Mouse (Mus musculus): ENCODE measurements around the gene Adprhl2. TPM values are rescaled to one million over a fixed set of nuclear protein-coding genes. Genes with fewer than 3 reads are reported as not detected.

Gene Adprhl2
- polyA plus RNA-seq, 1 experiment from 2014 or later = 89.5 TPM

GRCm38 (mm10) chr4:126278961-126279360 is 42.5 kb downstream of the Adprhl2 start:
- Histone ChIP-seq H3K4me3 (no peak overlapping the region), H3K27ac (peak overlapping the region; percentile 51), H3K36me3 (peaks cover 17% of the 10 kb centered on the region), H3K27me3 (ENCODE audit: insufficient read depth, poor library complexity, severe bottlenecking) (peaks cover 17% of the 10 kb centered on the region), H3K9me3 (no peaks in the 10 kb centered on the region), H3K4me1 (replicated peaks) (peaks cover 40% of the 10 kb centered on the region)
- 48% methylated on average over 9 of the region's 9 CpGs for WGBS
- no peak for DNase-seq (ENCODE audit: low spot score)

- H3K4me1 ChIP-seq (replicated peaks) = peaks cover 40% of the 10 kb centered on the region
- 31% methylated on average over 9 of the region's 9 CpGs for WGBS
- H3K9me3 ChIP-seq = no peaks in the 10 kb centered on the region
- no peak overlapping the region; the same call in 1 of the 2 replicates for H3K4me3 ChIP-seq
- H3K27me3 ChIP-seq (ENCODE audit: insufficient read depth, poor library complexity, severe bottlenecking) = peaks cover 12% of the 10 kb centered on the region
- H3K36me3 ChIP-seq = peaks cover 22% of the 10 kb centered on the region
- DNase-seq (ENCODE audit: low spot score) = peak; percentile 52
- H3K27ac ChIP-seq = peak overlapping the region; percentile 51
Measured at GRCm38 (mm10) chr4:126278565-126278915, 43.0 kb downstream of the Adprhl2 start.

GRCm38 (mm10) chr4:126277906-126278564 is 43.5 kb downstream of the Adprhl2 start:
- peaks cover 27% of the 10 kb centered on the region for H3K36me3 ChIP-seq
- 7% methylated on average over 13 of the region's 13 CpGs for WGBS
- peaks cover 40% of the 10 kb centered on the region for H3K4me1 ChIP-seq (replicated peaks)
- no peaks in the 10 kb centered on the region for H3K9me3 ChIP-seq
- peak overlapping the region; percentile 22; the same call in 1 of the 2 replicates for H3K4me3 ChIP-seq
- DNase-seq (ENCODE audit: low spot score) = peak; percentile 72
- peaks cover 9% of the 10 kb centered on the region; the same call in 1 of the 2 replicates for H3K27me3 ChIP-seq (ENCODE audit: insufficient read depth, poor library complexity, severe bottlenecking)
- 0 out of 2 replicates have a peak overlapping the region, but pooled peaks have one; percentile 60 for H3K27ac ChIP-seq

GRCm38 (mm10) chr4:126275681-126276131 is 45.8 kb downstream of the Adprhl2 start:
- Histone ChIP-seq H3K36me3 (peaks cover 37% of the 10 kb centered on the region), H3K27ac (no peak overlapping the region), H3K4me1 (replicated peaks) (peaks cover 26% of the 10 kb centered on the region), H3K9me3 (no peaks in the 10 kb centered on the region), H3K4me3 (no peak overlapping the region), H3K27me3 (ENCODE audit: insufficient read depth, poor library complexity, severe bottlenecking) (peaks cover 6% of the 10 kb centered on the region; the same call in 1 of the 2 replicates)
- no peak for DNase-seq (ENCODE audit: low spot score)
- 92% methylated on average over 13 of the region's 13 CpGs for WGBS

GRCm38 (mm10) chr4:126275081-126275480 is 46.4 kb downstream of the Adprhl2 start:
- H3K4me1 ChIP-seq (replicated peaks) = peaks cover 20% of the 10 kb centered on the region
- DNase-seq (ENCODE audit: low spot score) = no peak
- WGBS = 95% methylated on average over 4 of the region's 4 CpGs
- no peak overlapping the region for H3K4me3 ChIP-seq
- H3K9me3 ChIP-seq = no peaks in the 10 kb centered on the region
- peaks cover 37% of the 10 kb centered on the region for H3K36me3 ChIP-seq
- peaks cover 6% of the 10 kb centered on the region; the same call in 1 of the 2 replicates for H3K27me3 ChIP-seq (ENCODE audit: insufficient read depth, poor library complexity, severe bottlenecking)
- no peak overlapping the region for H3K27ac ChIP-seq

- 78% methylated on average over 13 of the region's 13 CpGs for WGBS
- Histone ChIP-seq H3K27me3 (ENCODE audit: insufficient read depth, poor library complexity, severe bottlenecking) (peaks cover 2% of the 10 kb centered on the region; the same call in 1 of the 2 replicates), H3K4me1 (replicated peaks) (peaks cover 13% of the 10 kb centered on the region), H3K9me3 (no peaks in the 10 kb centered on the region), H3K36me3 (peaks cover 37% of the 10 kb centered on the region), H3K4me3 (no peak overlapping the region), H3K27ac (no peak overlapping the region)
- DNase-seq (ENCODE audit: low spot score) = no peak
Measured at GRCm38 (mm10) chr4:126273753-126274152, 47.8 kb downstream of the Adprhl2 start.

GRCm38 (mm10) chr4:126269292-126269691 is 52.2 kb downstream of the Adprhl2 start:
- H3K36me3 ChIP-seq = peaks cover 23% of the 10 kb centered on the region
- 79% methylated on average over 3 of the region's 3 CpGs for WGBS
- no peak overlapping the region for H3K27ac ChIP-seq
- H3K9me3 ChIP-seq = no peaks in the 10 kb centered on the region
- H3K4me3 ChIP-seq = no peak overlapping the region
- no peak for DNase-seq (ENCODE audit: low spot score)
- no peaks in the 10 kb centered on the region for H3K27me3 ChIP-seq (ENCODE audit: insufficient read depth, poor library complexity, severe bottlenecking)
- H3K4me1 ChIP-seq (replicated peaks) = no peaks in the 10 kb centered on the region

Other genes with a start within 250 kb of the Adprhl2 start
- 46.8 and 49.1 TPM in 2 replicates for gene Lsm10, start 225.1 kb downstream of the Adprhl2 start, polyA plus RNA-seq (2016; fragmentation: Nextera tagmentation; extraction: Ambion mirVana)
- 46.9 and 47.2 TPM in 2 replicates for gene Stk40, start 217.7 kb downstream of the Adprhl2 start, polyA plus RNA-seq (2016; fragmentation: Nextera tagmentation; extraction: Ambion mirVana)
- 29.8 and 35.3 TPM in 2 replicates for gene Eva1b, start 174.0 kb downstream of the Adprhl2 start, polyA plus RNA-seq (2016; fragmentation: Nextera tagmentation; extraction: Ambion mirVana)
- gene Sh3d21, start 158.2 kb downstream of the Adprhl2 start, polyA plus RNA-seq (2016; fragmentation: Nextera tagmentation; extraction: Ambion mirVana) = 1.3 and 2.3 TPM in 2 replicates
- 230 and 252 TPM in 2 replicates for gene Thrap3, start 118.9 kb downstream of the Adprhl2 start, polyA plus RNA-seq (2016; fragmentation: Nextera tagmentation; extraction: Ambion mirVana)
- 64.8 and 99.0 TPM in 2 replicates for gene Map7d1, start 65.4 kb downstream of the Adprhl2 start, polyA plus RNA-seq (2016; fragmentation: Nextera tagmentation; extraction: Ambion mirVana)
- 95.4 and 101 TPM in 2 replicates for gene Trappc3, start 59.4 kb downstream of the Adprhl2 start, polyA plus RNA-seq (2016; fragmentation: Nextera tagmentation; extraction: Ambion mirVana)
- gene Col8a2, start 34.9 kb downstream of the Adprhl2 start, polyA plus RNA-seq (2016; fragmentation: Nextera tagmentation; extraction: Ambion mirVana) = 6.1 and 18.5 TPM in 2 replicates
- 2.3 and 2.7 TPM in 2 replicates for gene Tekt2, start 4.0 kb upstream of the Adprhl2 start, polyA plus RNA-seq (2016; fragmentation: Nextera tagmentation; extraction: Ambion mirVana)
- 12.6 and 12.7 TPM in 2 replicates for gene Ago3, start 107.9 kb upstream of the Adprhl2 start, polyA plus RNA-seq (2016; fragmentation: Nextera tagmentation; extraction: Ambion mirVana)
- 11.8 and 13.2 TPM in 2 replicates for gene Ago1, start 146.9 kb upstream of the Adprhl2 start, polyA plus RNA-seq (2016; fragmentation: Nextera tagmentation; extraction: Ambion mirVana)
- gene Ago4, start 211.8 kb upstream of the Adprhl2 start, polyA plus RNA-seq (2016; fragmentation: Nextera tagmentation; extraction: Ambion mirVana) = 1.8 and 2.8 TPM in 2 replicates
- gene Clspn, start 235.2 kb upstream of the Adprhl2 start, polyA plus RNA-seq (2016; fragmentation: Nextera tagmentation; extraction: Ambion mirVana) = 41.8 and 58.7 TPM in 2 replicates